Mouse (Mus musculus): ENCODE results near the gene Nsun5.
"Not testable (repeated sequence)": the region's sequence is repeated elsewhere in the genome, so short reads cannot be mapped to it uniquely, and the experiment has no call there.

The Nsun5 gene
- long read RNA-seq, experiment 1, transcript Nsun5-201 (10 exons, 2,243 nt) = major isoform, 11 of 17 reads
- long read RNA-seq, experiment 1, partial matches to known transcripts = 2 of 17 reads
- long read RNA-seq, experiment 1, other reads (novel, unspliced or antisense) = 4 of 17 reads
- long read RNA-seq, experiment 2, transcript Nsun5-201 (10 exons, 2,243 nt) = major isoform, 16 of 28 reads
- long read RNA-seq, experiment 2, partial matches to known transcripts = 0 of 28 reads
- long read RNA-seq, experiment 2, other reads (novel, unspliced or antisense) = 12 of 28 reads

- intact Hi-C loops (cut with DNase I) = loop anchor here (2.0 kb wide), 1 partner anchor 25 kb away; the partner anchor contains the start of gene Pom121
These were observed at the start of gene Nsun5 for GRCm38 (mm10) chr5:135369787-135370654. Gene Nsun5 (plus strand): TSS chr5:135369953.

GRCm38 (mm10) chr5:135322197-135322596, 47.6 kb upstream of the Nsun5 start:
- intact Hi-C loops (cut with DNase I) = no loop called here

GRCm38 (mm10) chr5:135326121-135326659, 43.6 kb upstream of the Nsun5 start:
- intact Hi-C loops (cut with DNase I) = no loop called here

- intact Hi-C loops (cut with DNase I) = no loop called here
These were observed 40.3 kb upstream of the Nsun5 start for GRCm38 (mm10) chr5:135329471-135329870.

- intact Hi-C loops (cut with DNase I) = no loop called here
These were observed 39.6 kb upstream of the Nsun5 start for GRCm38 (mm10) chr5:135330201-135330600.

GRCm38 (mm10) chr5:135331161-135331560, 38.6 kb upstream of the Nsun5 start:
- intact Hi-C loops (cut with DNase I) = no loop called here

- intact Hi-C loops (cut with DNase I) = loop anchor here (5.0 kb wide), 2 partner anchors 100 to 220 kb away; no protein-coding TSS in a partner anchor
These were observed 32.2 kb upstream of the Nsun5 start for GRCm38 (mm10) chr5:135337575-135337974.

GRCm38 (mm10) chr5:135345989-135346388, 23.8 kb upstream of the Nsun5 start:
- intact Hi-C loops (cut with DNase I) = no loop called here

- intact Hi-C loops (cut with DNase I) = no loop called here
These were observed 23.3 kb upstream of the Nsun5 start for GRCm38 (mm10) chr5:135346430-135346829.

GRCm38 (mm10) chr5:135347511-135348011, 22.2 kb upstream of the Nsun5 start:
- intact Hi-C loops (cut with DNase I) = no loop called here

GRCm38 (mm10) chr5:135349862-135350261, 19.9 kb upstream of the Nsun5 start, which contains the start of gene Fkbp6:
Gene Fkbp6 (minus strand): TSS chr5:135350044.
- intact Hi-C loops (cut with DNase I) = no loop called here

GRCm38 (mm10) chr5:135351606-135352005, 18.1 kb upstream of the Nsun5 start:
- intact Hi-C loops (cut with DNase I) = no loop called here

GRCm38 (mm10) chr5:135352995-135353394, 16.8 kb upstream of the Nsun5 start, which contains the start of gene Trim50:
Gene Trim50 (plus strand): TSS chr5:135353295.
- intact Hi-C loops (cut with DNase I) = no loop called here

- intact Hi-C loops (cut with DNase I) = no loop called here
These were observed 16.2 kb upstream of the Nsun5 start for GRCm38 (mm10) chr5:135353564-135353963.

- intact Hi-C loops (cut with DNase I) = no loop called here
These were observed 13.7 kb upstream of the Nsun5 start for GRCm38 (mm10) chr5:135356090-135356489.

- intact Hi-C loops (cut with DNase I) = no loop called here
These were observed 12.2 kb upstream of the Nsun5 start for GRCm38 (mm10) chr5:135357556-135357955.

- intact Hi-C loops (cut with DNase I) = no loop called here
These were observed 10.0 kb upstream of the Nsun5 start for GRCm38 (mm10) chr5:135359772-135360171.

GRCm38 (mm10) chr5:135362572-135362971, 7.2 kb upstream of the Nsun5 start:
- intact Hi-C loops (cut with DNase I) = no loop called here

- intact Hi-C loops (cut with DNase I) = no loop called here
These were observed 6.2 kb upstream of the Nsun5 start for GRCm38 (mm10) chr5:135363540-135363939.

GRCm38 (mm10) chr5:135367841-135368240, 1.9 kb upstream of the Nsun5 start:
- intact Hi-C loops (cut with DNase I) = no loop called here

- intact Hi-C loops (cut with DNase I) = no loop called here
These were observed 1.4 kb upstream of the Nsun5 start for GRCm38 (mm10) chr5:135368312-135368711.

- intact Hi-C loops (cut with DNase I) = not testable (repeated sequence)
These were observed 557 bp upstream of the Nsun5 start for GRCm38 (mm10) chr5:135369196-135369595.

All from adrenal gland (tissue).